Mouse (Mus musculus) cortical plate, adult 2 months (tissue): ENCODE measurements around the gene Adam10.

Experiments
- CTCF ChIP-seq: fragments of 200-500 bp; IDR thresholded peaks from 2 replicates; pipeline ENCODE4 v1.5.1; 2011; ENCODE audit warnings: mild to moderate bottlenecking, control low read depth, low read length; ENCODE audit not compliant: insufficient read depth; ENCODE audit errors: extremely low read depth
- POLR2A ChIP-seq: fragments of 200-500 bp; IDR thresholded peaks from 2 replicates; pipeline ENCODE4 v1.6.1; 2011; ENCODE audit warnings: mild to moderate bottlenecking, low read length, control low read depth; ENCODE audit not compliant: insufficient read depth; ENCODE audit errors: extremely low read depth

DNA sequence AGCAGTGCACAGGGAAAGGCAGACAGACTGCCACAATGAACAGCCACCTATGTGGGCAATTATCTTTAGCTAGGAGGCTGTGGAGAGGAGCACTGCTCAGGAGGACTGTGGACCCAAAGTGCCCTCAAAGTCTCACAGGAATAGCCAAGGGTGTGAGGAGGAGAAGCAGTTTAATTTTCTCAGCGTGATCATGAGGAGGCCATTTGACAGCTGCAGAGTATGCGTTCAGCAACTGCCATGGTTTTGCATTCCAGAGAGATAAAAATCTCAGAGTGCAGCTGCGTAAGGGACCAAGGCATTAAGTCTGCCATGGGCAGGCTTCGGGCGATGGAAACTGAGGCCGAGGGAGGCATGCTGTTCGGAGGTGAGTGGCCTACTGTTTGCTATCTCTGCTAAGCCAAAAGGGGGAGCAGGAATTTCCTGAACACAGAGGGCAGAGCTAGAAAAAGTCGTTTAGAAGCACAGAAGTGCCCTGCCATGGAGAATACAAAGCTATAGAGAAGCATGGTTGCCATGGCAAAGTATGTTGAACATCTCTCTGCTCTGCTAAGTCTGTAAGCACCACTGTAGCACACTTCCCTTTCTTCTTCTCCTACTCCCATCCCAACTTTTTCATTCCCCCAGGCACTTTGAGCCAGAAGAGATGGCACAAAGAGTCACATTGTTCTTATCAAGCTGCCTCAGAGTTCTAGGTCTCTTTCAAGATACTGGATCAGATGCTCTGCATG is 122.0 kb downstream of the Adam10 start:
- no peak for TF ChIP-seq CTCF
- no peak for TF ChIP-seq POLR2A
